Mouse (Mus musculus): ENCODE data around the gene Prkcd. TPM values are rescaled to one million over a fixed set of nuclear protein-coding genes. Genes with fewer than 3 reads are reported as not detected.

Gene Prkcd
- 10 to 100 TPM in 1 of 2 experiments, 1 to 10 TPM in 1; 9.8 to 15.4 TPM for total RNA-seq (2021)

GRCm38 (mm10) chr14:30625856-30626726 lies at the start of gene Prkcd:
Gene Prkcd (minus strand): TSS chr14:30626210.
- intact Hi-C loops (cut with DNase I), result no loop called here
- DNase-seq (ENCODE audit: low spot score in 2 of 2), result peak; percentile 45 to 47

GRCm38 (mm10) chr14:30674947-30675346 lies 48.9 kb upstream of the Prkcd start:
- intact Hi-C loops (cut with DNase I), result no loop called here

GRCm38 (mm10) chr14:30671986-30672312 lies 45.9 kb upstream of the Prkcd start:
- peak; percentile 83 to 89 for DNase-seq (ENCODE audit: low spot score in 2 of 2)
- intact Hi-C loops (cut with DNase I), result loop anchor here (2.0 kb wide), 1 partner anchor 81 kb away; no protein-coding TSS in a partner anchor

More at GRCm38 (mm10) chr14:30674947-30675346, 48.9 kb upstream of the Prkcd start:
- no peak for DNase-seq (ENCODE audit: low spot score in 2 of 2)

GRCm38 (mm10) chr14:30671095-30671985 lies 45.3 kb upstream of the Prkcd start:
- peak; percentile 27 to 43 for DNase-seq (ENCODE audit: low spot score in 2 of 2)
- intact Hi-C loops (cut with DNase I), result no loop called here

- intact Hi-C loops (cut with DNase I), result no loop called here
- no peak for DNase-seq (ENCODE audit: low spot score in 2 of 2)
Measured at GRCm38 (mm10) chr14:30670161-30670560, 44.2 kb upstream of the Prkcd start.

- intact Hi-C loops (cut with DNase I), result no loop called here
- DNase-seq (ENCODE audit: low spot score in 2 of 2), result no peak
Measured at GRCm38 (mm10) chr14:30666604-30667003, 40.6 kb upstream of the Prkcd start.

- intact Hi-C loops (cut with DNase I), result no loop called here
- DNase-seq (ENCODE audit: low spot score in 2 of 2), result no peak
Measured at GRCm38 (mm10) chr14:30666061-30666460, 40.1 kb upstream of the Prkcd start.

- DNase-seq (ENCODE audit: low spot score in 2 of 2), result no peak
- intact Hi-C loops (cut with DNase I), result no loop called here
Measured at GRCm38 (mm10) chr14:30655531-30655930, 29.5 kb upstream of the Prkcd start.

- DNase-seq (ENCODE audit: low spot score in 2 of 2), result no peak
- intact Hi-C loops (cut with DNase I), result no loop called here
Measured at GRCm38 (mm10) chr14:30654691-30655228, 28.8 kb upstream of the Prkcd start.

GRCm38 (mm10) chr14:30653943-30654659 lies 28.1 kb upstream of the Prkcd start, which contains the start of gene Rft1:
Gene Rft1 (plus strand): TSS chr14:30654360.
- peak; percentile 98 for DNase-seq (ENCODE audit: low spot score in 2 of 2)
- intact Hi-C loops (cut with DNase I), result no loop called here

GRCm38 (mm10) chr14:30650969-30651368 lies 25.0 kb upstream of the Prkcd start:
- DNase-seq (ENCODE audit: low spot score in 2 of 2), result peak in 1 of 2 experiments; percentile 26
- intact Hi-C loops (cut with DNase I), result no loop called here

GRCm38 (mm10) chr14:30649745-30650144 lies 23.7 kb upstream of the Prkcd start:
- DNase-seq (ENCODE audit: low spot score in 2 of 2), result no peak
- intact Hi-C loops (cut with DNase I), result no loop called here

- intact Hi-C loops (cut with DNase I), result no loop called here
- DNase-seq (ENCODE audit: low spot score in 2 of 2), result no peak
Measured at GRCm38 (mm10) chr14:30648478-30648877, 22.5 kb upstream of the Prkcd start.

GRCm38 (mm10) chr14:30646486-30646885 lies 20.5 kb upstream of the Prkcd start:
- intact Hi-C loops (cut with DNase I), result no loop called here
- no peak for DNase-seq (ENCODE audit: low spot score in 2 of 2)

GRCm38 (mm10) chr14:30645066-30645465 lies 19.1 kb upstream of the Prkcd start:
- intact Hi-C loops (cut with DNase I), result no loop called here
- no peak for DNase-seq (ENCODE audit: low spot score in 2 of 2)

- intact Hi-C loops (cut with DNase I), result no loop called here
Measured at GRCm38 (mm10) chr14:30644026-30644425, 18.0 kb upstream of the Prkcd start.

GRCm38 (mm10) chr14:30641748-30642147 lies 15.7 kb upstream of the Prkcd start:
- intact Hi-C loops (cut with DNase I), result no loop called here
- DNase-seq (ENCODE audit: low spot score in 2 of 2), result no peak

More at GRCm38 (mm10) chr14:30644026-30644425, 18.0 kb upstream of the Prkcd start:
- DNase-seq (ENCODE audit: low spot score in 2 of 2), result no peak

GRCm38 (mm10) chr14:30638686-30639085 lies 12.7 kb upstream of the Prkcd start:
- DNase-seq (ENCODE audit: low spot score in 2 of 2), result no peak
- intact Hi-C loops (cut with DNase I), result no loop called here

- intact Hi-C loops (cut with DNase I), result no loop called here
- DNase-seq (ENCODE audit: low spot score in 2 of 2), result no peak
Measured at GRCm38 (mm10) chr14:30638009-30638408, 12.0 kb upstream of the Prkcd start.
